Mouse (Mus musculus): ENCODE measurements around the gene Hecw2. TPM values are rescaled to one million over a fixed set of nuclear protein-coding genes. Genes with fewer than 3 reads are reported as not detected.

Hecw2 gene
- total RNA-seq, 2 experiments from 2014 or later, result 62.4 to 66.9 TPM

GRCm38 (mm10) chr1:54009418-54010064, 185.4 kb downstream of the Hecw2 start:
- intact Hi-C loops (cut with DNase I), result no loop called here
- DNase-seq (ENCODE audit: extremely low spot score in 1 of 2, low spot score in 2 of 2), result no peak

- DNase-seq (ENCODE audit: extremely low spot score in 1 of 2, low spot score in 2 of 2), result no peak
- intact Hi-C loops (cut with DNase I), result no loop called here
These were observed 189.0 kb downstream of the Hecw2 start for GRCm38 (mm10) chr1:54005860-54006386.

GRCm38 (mm10) chr1:54003288-54003687, 191.7 kb downstream of the Hecw2 start:
- no peak for DNase-seq (ENCODE audit: extremely low spot score in 1 of 2, low spot score in 2 of 2)
- intact Hi-C loops (cut with DNase I), result no loop called here

- intact Hi-C loops (cut with DNase I), result no loop called here
- DNase-seq (ENCODE audit: extremely low spot score in 1 of 2, low spot score in 2 of 2), result no peak
These were observed 192.9 kb downstream of the Hecw2 start for GRCm38 (mm10) chr1:54002077-54002476.

- no peak for DNase-seq (ENCODE audit: extremely low spot score in 1 of 2, low spot score in 2 of 2)
- intact Hi-C loops (cut with DNase I), result no loop called here
These were observed 197.7 kb downstream of the Hecw2 start for GRCm38 (mm10) chr1:53997239-53997638.

- intact Hi-C loops (cut with DNase I), result no loop called here
- no peak for DNase-seq (ENCODE audit: extremely low spot score in 1 of 2, low spot score in 2 of 2)
These were observed 208.6 kb downstream of the Hecw2 start for GRCm38 (mm10) chr1:53986185-53986892.

GRCm38 (mm10) chr1:53978514-53978831, 216.5 kb downstream of the Hecw2 start:
- intact Hi-C loops (cut with DNase I), result no loop called here
- DNase-seq (ENCODE audit: extremely low spot score in 1 of 2, low spot score in 2 of 2), result peak in 1 of 2 experiments; percentile 47

- intact Hi-C loops (cut with DNase I), result no loop called here
- peak in 1 of 2 experiments; percentile 32 for DNase-seq (ENCODE audit: extremely low spot score in 1 of 2, low spot score in 2 of 2)
These were observed 217.0 kb downstream of the Hecw2 start for GRCm38 (mm10) chr1:53977806-53978513.

GRCm38 (mm10) chr1:53976721-53977120, 218.2 kb downstream of the Hecw2 start:
- DNase-seq (ENCODE audit: extremely low spot score in 1 of 2, low spot score in 2 of 2), result no peak
- intact Hi-C loops (cut with DNase I), result no loop called here

- no peak for DNase-seq (ENCODE audit: extremely low spot score in 1 of 2, low spot score in 2 of 2)
- intact Hi-C loops (cut with DNase I), result no loop called here
These were observed 218.9 kb downstream of the Hecw2 start for GRCm38 (mm10) chr1:53976100-53976499.

GRCm38 (mm10) chr1:53974941-53975340, 220.0 kb downstream of the Hecw2 start:
- no peak for DNase-seq (ENCODE audit: extremely low spot score in 1 of 2, low spot score in 2 of 2)
- intact Hi-C loops (cut with DNase I), result no loop called here

- DNase-seq (ENCODE audit: extremely low spot score in 1 of 2, low spot score in 2 of 2), result peak in 1 of 2 experiments; percentile 26
- intact Hi-C loops (cut with DNase I), result no loop called here
These were observed 224.5 kb downstream of the Hecw2 start for GRCm38 (mm10) chr1:53970326-53970977.

- DNase-seq (ENCODE audit: extremely low spot score in 1 of 2, low spot score in 2 of 2), result no peak
- intact Hi-C loops (cut with DNase I), result no loop called here
These were observed 242.6 kb downstream of the Hecw2 start for GRCm38 (mm10) chr1:53952395-53952794.

GRCm38 (mm10) chr1:53945815-53946214, 249.2 kb downstream of the Hecw2 start:
- DNase-seq (ENCODE audit: extremely low spot score in 1 of 2, low spot score in 2 of 2), result no peak
- intact Hi-C loops (cut with DNase I), result no loop called here

GRCm38 (mm10) chr1:53942468-53942867, 252.5 kb downstream of the Hecw2 start:
- intact Hi-C loops (cut with DNase I), result no loop called here
- DNase-seq (ENCODE audit: extremely low spot score in 1 of 2, low spot score in 2 of 2), result no peak

GRCm38 (mm10) chr1:53941528-53941927, 253.4 kb downstream of the Hecw2 start:
- intact Hi-C loops (cut with DNase I), result no loop called here
- no peak for DNase-seq (ENCODE audit: extremely low spot score in 1 of 2, low spot score in 2 of 2)

GRCm38 (mm10) chr1:53940268-53941017, 254.5 kb downstream of the Hecw2 start:
- intact Hi-C loops (cut with DNase I), result no loop called here
- DNase-seq (ENCODE audit: extremely low spot score in 1 of 2, low spot score in 2 of 2), result no peak

GRCm38 (mm10) chr1:53939291-53939690, 255.7 kb downstream of the Hecw2 start:
- intact Hi-C loops (cut with DNase I), result no loop called here
- no peak for DNase-seq (ENCODE audit: extremely low spot score in 1 of 2, low spot score in 2 of 2)

- intact Hi-C loops (cut with DNase I), result no loop called here
- DNase-seq (ENCODE audit: extremely low spot score in 1 of 2, low spot score in 2 of 2), result no peak
These were observed 261.7 kb downstream of the Hecw2 start for GRCm38 (mm10) chr1:53933308-53933707.
